Mouse (Mus musculus): ENCODE data around the gene Adm2.

Gene Adm2

GRCm38 (mm10) chr15:89322670-89323522 lies at the start of gene Adm2:
Adm2 (plus strand) TSS chr15:89322720.
- DNase-seq (ENCODE audit: low spot score) = no peak

- no peak for DNase-seq (ENCODE audit: low spot score)
Measured at GRCm38 (mm10) chr15:89275497-89275896, 47.0 kb upstream of the Adm2 start.

- DNase-seq (ENCODE audit: low spot score) = no peak
Measured at GRCm38 (mm10) chr15:89277366-89277765, 45.2 kb upstream of the Adm2 start.

- no peak for DNase-seq (ENCODE audit: low spot score)
Measured at GRCm38 (mm10) chr15:89282546-89282945, 40.0 kb upstream of the Adm2 start.

GRCm38 (mm10) chr15:89284094-89284493 lies 38.4 kb upstream of the Adm2 start:
- no peak for DNase-seq (ENCODE audit: low spot score)

- no peak for DNase-seq (ENCODE audit: low spot score)
Measured at GRCm38 (mm10) chr15:89285004-89285403, 37.5 kb upstream of the Adm2 start.

- no peak for DNase-seq (ENCODE audit: low spot score)
Measured at GRCm38 (mm10) chr15:89285478-89285877, 37.0 kb upstream of the Adm2 start.

GRCm38 (mm10) chr15:89286114-89286513 lies 36.4 kb upstream of the Adm2 start:
- DNase-seq (ENCODE audit: low spot score) = no peak

GRCm38 (mm10) chr15:89286582-89286981 lies 35.9 kb upstream of the Adm2 start:
- no peak for DNase-seq (ENCODE audit: low spot score)

GRCm38 (mm10) chr15:89288227-89288767 lies 34.2 kb upstream of the Adm2 start:
- DNase-seq (ENCODE audit: low spot score) = no peak

- no peak for DNase-seq (ENCODE audit: low spot score)
Measured at GRCm38 (mm10) chr15:89289455-89289854, 33.1 kb upstream of the Adm2 start.

- DNase-seq (ENCODE audit: low spot score) = no peak
Measured at GRCm38 (mm10) chr15:89291521-89291920, 31.0 kb upstream of the Adm2 start.

- no peak for DNase-seq (ENCODE audit: low spot score)
Measured at GRCm38 (mm10) chr15:89292795-89293194, 29.7 kb upstream of the Adm2 start.

GRCm38 (mm10) chr15:89293778-89294177 lies 28.7 kb upstream of the Adm2 start:
- no peak for DNase-seq (ENCODE audit: low spot score)

- DNase-seq (ENCODE audit: low spot score) = no peak
Measured at GRCm38 (mm10) chr15:89295580-89296165, 26.8 kb upstream of the Adm2 start.

- no peak for DNase-seq (ENCODE audit: low spot score)
Measured at GRCm38 (mm10) chr15:89296465-89296864, 26.1 kb upstream of the Adm2 start.

- DNase-seq (ENCODE audit: low spot score) = no peak
Measured at GRCm38 (mm10) chr15:89297695-89298094, 24.8 kb upstream of the Adm2 start.

- DNase-seq (ENCODE audit: low spot score) = no peak
Measured at GRCm38 (mm10) chr15:89300180-89300579, 22.3 kb upstream of the Adm2 start.

GRCm38 (mm10) chr15:89300600-89300999 lies 21.9 kb upstream of the Adm2 start:
- DNase-seq (ENCODE audit: low spot score) = no peak

- no peak for DNase-seq (ENCODE audit: low spot score)
Measured at GRCm38 (mm10) chr15:89305966-89306365, 16.6 kb upstream of the Adm2 start.

GRCm38 (mm10) chr15:89307461-89307860 lies 15.1 kb upstream of the Adm2 start:
- no peak for DNase-seq (ENCODE audit: low spot score)

- DNase-seq (ENCODE audit: low spot score) = no peak
Measured at GRCm38 (mm10) chr15:89308406-89309139, 13.9 kb upstream of the Adm2 start.
